Mouse (Mus musculus): ENCODE results near the gene Pla2g4b.

DNA sequence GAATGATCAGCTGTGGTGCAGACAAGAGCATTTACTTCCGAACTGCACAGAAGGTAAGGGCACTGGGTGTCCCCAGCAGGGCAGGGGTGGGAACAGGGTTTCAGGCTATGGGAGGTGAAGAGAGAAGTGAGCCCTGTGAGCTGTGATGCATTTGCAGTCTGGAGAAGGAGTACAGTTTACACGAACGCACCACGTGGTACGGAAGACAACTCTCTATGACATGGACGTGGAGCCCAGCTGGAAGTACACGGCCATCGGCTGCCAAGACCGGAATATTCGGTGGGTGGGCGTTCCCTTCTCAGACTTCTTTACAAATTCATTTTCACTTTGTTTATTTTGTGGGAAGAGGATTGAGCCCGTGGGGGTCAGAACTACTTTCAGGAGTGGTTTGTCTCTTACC, 15.6 kb upstream of the Pla2g4b start:
- TF ChIP-seq CTCF (IDR thresholded peaks at IDR 0.05; ENCODE audit: borderline replicate concordance, insufficient read depth, low read depth, low read length), result no peak
- TF ChIP-seq POLR2A (IDR thresholded peaks at IDR 0.05; ENCODE audit: borderline replicate concordance, insufficient read depth, low read length), result no peak
